Mouse (Mus musculus): ENCODE data around the gene Cenpb.
A peak's percentile ranks its signal among the peaks of the same experiment; 100 is the strongest.

Cenpb gene

DNA sequence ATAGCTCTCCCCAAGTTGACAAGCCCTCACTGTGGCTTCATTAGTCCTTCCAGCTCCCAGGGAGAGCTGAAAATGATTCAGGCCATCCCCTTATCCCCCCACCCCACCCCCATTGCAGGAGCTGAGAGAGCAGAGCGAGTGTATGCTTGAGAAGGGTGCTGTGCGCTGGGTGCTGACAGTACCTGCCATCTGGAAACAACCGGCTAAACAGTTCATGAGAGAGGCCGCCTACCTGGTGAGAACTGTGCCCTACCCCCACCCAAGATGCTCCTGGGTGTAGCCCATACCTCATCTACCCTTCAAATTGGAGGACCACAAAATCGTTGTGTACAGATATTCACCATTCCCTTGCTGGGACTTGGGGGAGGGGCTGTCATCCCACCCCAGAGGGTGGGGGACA lies 40.6 kb downstream of the Cenpb start:
- no peak for DNase-seq (ENCODE audit: low read depth, low spot score)

GRCm38 (mm10) chr2:131138760-131139159 lies 41.1 kb downstream of the Cenpb start:
- no peak for DNase-seq (ENCODE audit: low read depth, low spot score)

DNA sequence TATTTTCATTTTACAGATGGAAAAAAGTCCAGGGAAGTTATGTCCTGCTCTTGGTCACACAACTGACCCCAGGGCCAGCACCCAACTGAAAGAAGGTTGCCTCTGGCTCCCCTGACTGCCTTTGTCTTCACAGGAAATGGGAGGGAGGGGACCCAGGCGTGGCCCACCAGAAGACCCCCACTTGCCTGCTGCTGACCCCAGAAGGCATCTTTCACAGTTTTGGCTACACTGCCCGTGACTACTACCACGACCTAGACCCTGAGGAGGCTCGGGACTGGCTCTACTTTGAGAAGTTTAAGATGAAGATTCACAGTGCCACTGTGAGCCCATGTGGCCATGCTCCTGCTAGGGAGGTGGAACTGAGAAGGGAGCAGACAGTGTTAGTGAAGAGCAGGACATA lies 41.6 kb downstream of the Cenpb start:
- no peak for DNase-seq (ENCODE audit: low read depth, low spot score)

GRCm38 (mm10) chr2:131135521-131136139 lies 44.2 kb downstream of the Cenpb start:
- DNase-seq (ENCODE audit: low read depth, low spot score): no peak

GRCm38 (mm10) chr2:131134826-131135400 lies 45.0 kb downstream of the Cenpb start:
- no peak for DNase-seq (ENCODE audit: low read depth, low spot score)

DNA sequence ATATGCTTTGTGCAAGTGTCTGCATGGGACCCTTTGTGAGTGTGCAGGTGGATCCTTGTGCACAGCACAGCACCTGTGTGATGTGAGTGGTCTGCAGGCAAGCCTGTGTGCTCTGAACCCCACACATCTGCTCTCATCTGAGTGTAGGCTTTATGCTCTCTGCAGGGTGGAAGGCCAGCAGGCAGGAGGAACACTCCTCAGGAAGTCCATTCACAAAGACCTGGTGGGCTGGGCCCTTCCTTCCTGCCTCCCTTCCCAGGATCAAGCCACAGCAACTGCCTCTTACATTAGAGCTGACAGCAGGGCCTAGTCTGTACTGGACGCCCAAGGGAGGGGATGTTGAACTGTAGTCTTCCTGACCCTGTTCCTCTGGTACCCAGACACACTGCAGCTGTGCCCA lies 45.5 kb downstream of the Cenpb start:
- no peak for DNase-seq (ENCODE audit: low read depth, low spot score)

GRCm38 (mm10) chr2:131132930-131133547 lies 46.8 kb downstream of the Cenpb start, which contains the start of gene Gm11037:
Gm11037 (plus strand) TSS chr2:131133497.
- DNase-seq (ENCODE audit: low read depth, low spot score): no peak

DNA sequence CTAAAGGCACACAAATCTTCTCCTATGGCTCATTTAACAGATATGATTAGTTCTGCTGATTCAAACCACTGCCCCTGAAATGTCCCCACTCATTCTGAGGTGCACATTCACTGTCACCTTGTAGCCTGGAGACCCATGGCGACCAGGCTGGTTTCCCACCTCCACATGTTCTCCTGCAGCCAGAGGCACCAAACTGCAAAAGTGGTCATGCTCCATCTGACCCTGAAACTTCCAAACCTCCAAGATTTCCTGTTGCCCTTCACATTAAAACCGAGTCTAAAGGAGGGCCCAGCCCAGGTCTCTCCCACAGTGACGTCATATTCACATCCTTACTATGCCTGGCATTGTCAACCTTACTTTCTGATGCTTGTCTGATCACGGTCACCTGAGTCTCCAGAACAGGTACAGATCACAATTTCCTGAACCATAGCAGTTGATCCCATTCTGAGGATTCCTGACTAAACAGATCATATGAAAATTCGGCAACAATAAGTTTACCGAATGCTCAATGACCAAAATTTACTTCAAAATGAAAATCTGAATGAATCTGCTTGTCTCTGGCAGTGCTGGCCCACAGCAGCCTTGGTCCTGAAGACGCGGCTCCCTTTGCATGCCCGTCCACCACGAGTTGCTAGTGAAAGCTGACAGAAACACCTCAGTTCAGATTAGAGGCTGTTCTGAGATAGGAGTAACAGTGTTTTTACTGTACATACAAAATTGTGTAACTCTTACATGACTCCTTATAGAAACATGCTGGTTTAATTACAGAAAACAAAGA lies 47.6 kb downstream of the Cenpb start:
- no peak for DNase-seq (ENCODE audit: low read depth, low spot score)

DNA sequence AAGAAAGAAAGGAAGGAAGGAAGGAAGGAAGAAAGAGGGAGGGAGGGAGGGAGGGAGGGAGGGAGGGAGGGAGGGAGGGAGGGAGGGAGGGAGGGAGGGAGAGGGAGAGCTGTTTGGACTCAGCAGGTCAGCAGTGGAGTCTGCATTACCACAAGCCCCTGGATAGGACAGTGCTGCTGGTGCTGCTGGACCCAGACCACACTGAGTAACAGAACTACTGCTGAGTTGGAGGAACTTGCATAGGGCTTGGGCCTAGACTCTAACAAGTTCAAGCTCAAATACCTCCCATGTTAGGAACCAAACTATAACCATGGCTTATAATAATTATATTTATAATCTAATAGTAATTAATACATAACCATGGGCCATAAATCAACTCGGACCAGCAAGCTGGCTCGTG lies 49.0 kb downstream of the Cenpb start:
- no peak for DNase-seq (ENCODE audit: low read depth, low spot score)

GRCm38 (mm10) chr2:131129836-131130235 lies 50.0 kb downstream of the Cenpb start:
- DNase-seq (ENCODE audit: low read depth, low spot score): no peak

- DNase-seq (ENCODE audit: low read depth, low spot score): no peak
Observed at GRCm38 (mm10) chr2:131128636-131129157, 51.2 kb downstream of the Cenpb start.

GRCm38 (mm10) chr2:131128211-131128610 lies 51.7 kb downstream of the Cenpb start:
- DNase-seq (ENCODE audit: low read depth, low spot score): no peak

DNA sequence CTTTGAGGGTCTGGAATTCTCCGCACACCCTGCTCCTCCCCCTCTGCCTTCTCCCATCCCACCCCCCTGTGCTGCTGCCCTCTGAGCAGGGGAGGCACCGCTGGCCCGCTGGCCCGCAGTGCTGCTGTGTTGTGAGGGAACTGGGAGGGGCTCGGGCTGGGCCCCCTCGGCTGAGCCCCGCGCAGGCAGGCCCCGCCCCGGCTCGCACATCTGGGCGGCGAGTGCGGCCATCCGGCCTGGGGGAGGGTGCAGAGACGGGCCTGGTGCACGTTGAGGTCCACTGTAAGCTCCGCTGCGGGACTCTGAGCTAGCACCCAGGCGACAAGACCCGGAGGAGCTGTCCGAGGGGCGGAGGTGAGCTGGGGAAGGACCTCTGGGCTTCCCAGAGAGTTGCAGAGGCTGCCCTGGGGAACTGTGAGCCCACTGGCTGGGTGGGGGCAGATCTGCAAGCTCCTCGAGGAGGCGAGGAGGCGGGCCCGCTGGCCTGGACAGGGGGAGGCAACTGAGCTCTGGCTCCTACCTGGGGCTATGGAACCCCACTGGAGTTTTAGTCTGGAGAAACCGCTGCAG lies 52.6 kb downstream of the Cenpb start, which contains the start of gene Hspa12b:
Gene Hspa12b (plus strand): TSS at position 120 of the 570 bp plus-strand sequence.
- peak; percentile 77 for DNase-seq (ENCODE audit: low read depth, low spot score)

GRCm38 (mm10) chr2:131125964-131126815 lies 53.7 kb downstream of the Cenpb start:
- DNase-seq (ENCODE audit: low read depth, low spot score): no peak
